Mouse (Mus musculus): Measurements from ENCODE around the gene Gm20696.

DNA sequence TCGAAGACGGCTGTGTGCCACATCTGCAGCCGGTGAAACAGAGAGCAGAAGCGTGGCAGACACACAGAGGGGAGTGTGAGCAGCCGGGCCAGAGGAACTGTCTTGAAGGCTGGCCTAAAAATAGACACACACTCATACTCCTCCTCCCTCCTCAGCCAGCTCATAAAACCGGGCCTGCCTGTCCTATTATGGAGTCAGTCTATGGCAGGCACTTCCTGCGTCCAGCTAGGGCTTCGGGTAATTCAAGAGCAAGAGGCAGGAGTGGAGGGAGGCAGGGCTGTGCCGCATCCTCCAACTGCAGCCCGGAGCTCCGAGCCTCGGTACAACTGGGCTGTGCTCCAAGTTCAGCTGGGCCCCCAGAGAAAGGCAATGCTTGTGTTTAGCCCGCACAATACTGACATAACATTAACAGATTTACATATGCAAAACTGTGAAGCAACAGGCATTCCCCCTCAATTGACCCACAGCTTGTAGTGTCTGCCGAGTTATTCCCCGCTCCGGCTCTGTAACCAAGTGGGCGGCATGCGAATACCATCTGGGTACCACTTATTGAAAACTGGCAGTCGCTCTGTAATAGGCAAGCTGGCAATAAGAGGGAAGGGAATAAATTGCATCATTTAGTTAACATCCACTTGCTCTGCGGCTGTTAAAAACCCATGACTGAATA, 181.2 kb downstream of the Gm20696 start:
- TF ChIP-seq POLR2A (IDR thresholded peaks at IDR 0.05; ENCODE audit: borderline replicate concordance, insufficient read depth, low read length) (no peak), CTCF (IDR thresholded peaks at IDR 0.05; ENCODE audit: borderline replicate concordance, insufficient read depth, low read depth, low read length) (no peak)

Measured in cerebellum, adult 2 months (tissue).